Mouse (Mus musculus) lung, adult 2 months (tissue): ENCODE measurements around the gene Insr. TPM values are rescaled to one million over a fixed set of nuclear protein-coding genes. Genes with fewer than 3 reads are reported as not detected.
"Not testable (repeated sequence)": the region's sequence is repeated elsewhere in the genome, so short reads cannot be mapped to it uniquely, and the experiment has no call there.

Experiments used
- DNase-seq: peaks from one replicate; pipeline ENCODE4 v3.0.0; 2022
- H3K4me1 ChIP-seq: fragments of 200-500 bp; 2 replicates; pipeline ENCODE4 v1.6.1; 2011; ENCODE audit warnings: low read length; ENCODE audit not compliant: control insufficient read depth, insufficient read depth
- H3K4me3 ChIP-seq: fragments of 200-500 bp; replicated peaks from 2 replicates; pipeline ENCODE3; 2011; ENCODE audit warnings: low read depth, mild to moderate bottlenecking, control low read depth, low read length; ENCODE audit errors: extremely low read depth
- CTCF ChIP-seq: fragments of 200-500 bp; IDR thresholded peaks from 2 replicates; pipeline ENCODE4 v1.5.1; 2011; ENCODE audit warnings: mild to moderate bottlenecking, low read length, control low read depth; ENCODE audit not compliant: insufficient read depth
- POLR2A ChIP-seq: fragments of 200-500 bp; IDR thresholded peaks from 2 replicates; pipeline ENCODE4 v1.6.1; 2011; ENCODE audit warnings: low read depth, mild to moderate bottlenecking, control low read depth, low read length, borderline replicate concordance; ENCODE audit errors: extremely low read depth
- WGBS: fragments of 180-500 bp; shearing (Covaris S2); methylation state at CpG from one replicate; pipeline ENCODE4 v1.1.7; 2018; 5-methylcytosine and 5-hydroxymethylcytosine counted together
- polyA plus RNA-seq: library from polyadenylated mRNA; depleted of rRNA; stranded (reverse); fragments of >200 nt; gene quantifications from 2 replicates; pipeline ENCODE4 v1.2.3, GENCODE M21; 2012

Insr gene
- polyA plus RNA-seq, 1 experiment, result 24.6 TPM

- TF ChIP-seq POLR2A (no peak), CTCF (no peak)
- WGBS, result 85% methylated on average over 11 of the region's 11 CpGs
- H3K4me1 ChIP-seq, result no peaks in the 10 kb centered on the region
- H3K4me3 ChIP-seq, result no peak overlapping the region
- no peak for DNase-seq
Measured at GRCm38 (mm10) chr8:3309636-3310035, 30.2 kb upstream of the Insr start.

GRCm38 (mm10) chr8:3308205-3308800 is 28.9 kb upstream of the Insr start:
- H3K4me1 ChIP-seq, H3K4me3 ChIP-seq, DNase-seq: not testable (repeated sequence)
- WGBS, result 80% methylated on average over 13 of the region's 13 CpGs

GRCm38 (mm10) chr8:3302131-3302530 is 22.7 kb upstream of the Insr start:
- DNase-seq, result no peak
- 76% methylated on average over 2 of the region's 2 CpGs for WGBS

GRCm38 (mm10) chr8:3299322-3299721 is 19.9 kb upstream of the Insr start:
- TF ChIP-seq POLR2A (no peak), CTCF (no peak)
- DNase-seq, result no peak
- H3K4me1 ChIP-seq, result no peaks in the 10 kb centered on the region
- 63% methylated on average over 5 of the region's 5 CpGs for WGBS
- H3K4me3 ChIP-seq, result no peak overlapping the region

More at GRCm38 (mm10) chr8:3302131-3302530, 22.7 kb upstream of the Insr start:
- no peak overlapping the region for H3K4me3 ChIP-seq
- TF ChIP-seq CTCF, result no peak
- no peak for TF ChIP-seq POLR2A
- no peaks in the 10 kb centered on the region for H3K4me1 ChIP-seq

GRCm38 (mm10) chr8:3285824-3286223 is 6.4 kb upstream of the Insr start:
- WGBS, result 57% methylated on average over 2 of the region's 2 CpGs

GRCm38 (mm10) chr8:3284656-3285055 is 5.2 kb upstream of the Insr start:
- WGBS, result 53% methylated on average over 4 of the region's 4 CpGs
- no peak overlapping the region for H3K4me3 ChIP-seq
- no peak for TF ChIP-seq POLR2A
- TF ChIP-seq CTCF, result no peak
- no peaks in the 10 kb centered on the region; the same call in 1 of the 2 replicates for H3K4me1 ChIP-seq
- DNase-seq, result no peak

More at GRCm38 (mm10) chr8:3285824-3286223, 6.4 kb upstream of the Insr start:
- Histone ChIP-seq H3K4me3 (no peak overlapping the region), H3K4me1 (no peaks in the 10 kb centered on the region; the same call in 1 of the 2 replicates)
- TF ChIP-seq CTCF (no peak), POLR2A (no peak)
- DNase-seq, result no peak

- no peak for DNase-seq
- 92% methylated on average over 3 of the region's 3 CpGs for WGBS
- no peak for TF ChIP-seq CTCF
- TF ChIP-seq POLR2A, result no peak
Measured at GRCm38 (mm10) chr8:3281296-3281695, 1.9 kb upstream of the Insr start.

GRCm38 (mm10) chr8:3280266-3280910 is 971 bp upstream of the Insr start:
- TF ChIP-seq CTCF, result no peak
- no peak overlapping the region for H3K4me3 ChIP-seq
- H3K4me1 ChIP-seq, result peaks cover 7% of the 10 kb centered on the region
- peak; percentile 23 for DNase-seq
- WGBS, result 38% methylated on average over 11 of the region's 11 CpGs

More at GRCm38 (mm10) chr8:3281296-3281695, 1.9 kb upstream of the Insr start:
- Histone ChIP-seq H3K4me3 (no peak overlapping the region), H3K4me1 (peaks cover 7% of the 10 kb centered on the region)

- 4% methylated on average over 18 of the region's 18 CpGs for WGBS
- no peak for TF ChIP-seq CTCF
- TF ChIP-seq POLR2A, result no peak
- Histone ChIP-seq H3K4me3 (peak overlapping the region; percentile 94), H3K4me1 (peaks cover 7% of the 10 kb centered on the region)
- no peak for DNase-seq
Measured at GRCm38 (mm10) chr8:3279721-3280077, 282 bp upstream of the Insr start.

- Histone ChIP-seq H3K4me1 (peaks cover 7% of the 10 kb centered on the region), H3K4me3 (peak overlapping the region; percentile 94)
- TF ChIP-seq CTCF, result no peak
- no peak for TF ChIP-seq POLR2A
- DNase-seq, result peak; percentile 28
- WGBS, result 9% methylated on average over 15 of the region's 15 CpGs
Measured at GRCm38 (mm10) chr8:3278181-3278820, 1.1 kb downstream of the Insr start.
